Mouse (Mus musculus) midbrain, embryonic 16.5 days (tissue): Measurements from ENCODE around the gene Cdh19. TPM values are rescaled to one million over a fixed set of nuclear protein-coding genes. Genes with fewer than 3 reads are reported as not detected.

ENCODE experiments used
- ATAC-seq: fragments of 200-750 bp; cut with Nextera tagmentation; 2 replicates; pipeline ENCODE4 v1.8.0; 2017; ENCODE audit warnings: moderate TSS enrichment
- H3K27ac ChIP-seq: fragments of 300-500 bp; sonication (generic); 2 replicates; pipeline ENCODE4 v1.5.1; 2014; ENCODE audit warnings: mild to moderate bottlenecking, low read length, mixed read lengths
- H3K27me3 ChIP-seq: fragments of 300-500 bp; sonication (generic); 2 replicates; pipeline ENCODE4 v1.6.1; 2014; ENCODE audit warnings: low read depth, low read length, mixed read lengths; ENCODE audit not compliant: control insufficient read depth, insufficient read depth
- H3K36me3 ChIP-seq: fragments of 300-500 bp; sonication (generic); 2 replicates; pipeline ENCODE4 v1.6.1; 2014; ENCODE audit warnings: mild to moderate bottlenecking, low read length, moderate library complexity, mixed read lengths; ENCODE audit not compliant: control insufficient read depth, insufficient read depth
- H3K4me1 ChIP-seq: fragments of 300-500 bp; sonication (generic); 2 replicates; pipeline ENCODE4 v1.6.1; 2014; ENCODE audit warnings: mild to moderate bottlenecking, low read length, mixed read lengths; ENCODE audit not compliant: control insufficient read depth, insufficient read depth
- H3K4me2 ChIP-seq: fragments of 300-500 bp; sonication (generic); 2 replicates; pipeline ENCODE4 v1.6.1; 2014; ENCODE audit warnings: mild to moderate bottlenecking, low read length, mixed read lengths
- H3K4me3 ChIP-seq: fragments of 300-500 bp; sonication (generic); 2 replicates; pipeline ENCODE4 v1.5.1; 2014; ENCODE audit warnings: low read depth, mild to moderate bottlenecking, low read length, moderate library complexity, mixed read lengths
- H3K9ac ChIP-seq: fragments of 300-500 bp; sonication (generic); 2 replicates; pipeline ENCODE4 v1.6.1; 2014; ENCODE audit warnings: low read depth, low read length, mixed read lengths
- H3K9me3 ChIP-seq: fragments of 300-500 bp; sonication (generic); replicated peaks from 2 replicates; pipeline ENCODE4 v1.6.1; 2014; ENCODE audit warnings: mild to moderate bottlenecking, low read length, mixed read lengths; ENCODE audit not compliant: control insufficient read depth, poor library complexity, severe bottlenecking
- WGBS: fragments of 180-500 bp; shearing (Covaris S2); extraction: QIAGEN DNeasy Blood & Tissue Kit; methylation state at CpG from one replicate; pipeline ENCODE4 v1.1.7; 2014; 5-methylcytosine and 5-hydroxymethylcytosine counted together
- polyA plus RNA-seq: library from polyadenylated mRNA; unstranded; fragments of >200 nt; fragmentation: Nextera tagmentation; extraction: Ambion mirVana; gene quantifications from 2 replicates; pipeline ENCODE4 v1.2.1, GENCODE M21; 2015

Cdh19 gene
- polyA plus RNA-seq = 0.10 and 0.11 TPM in 2 replicates

DNA sequence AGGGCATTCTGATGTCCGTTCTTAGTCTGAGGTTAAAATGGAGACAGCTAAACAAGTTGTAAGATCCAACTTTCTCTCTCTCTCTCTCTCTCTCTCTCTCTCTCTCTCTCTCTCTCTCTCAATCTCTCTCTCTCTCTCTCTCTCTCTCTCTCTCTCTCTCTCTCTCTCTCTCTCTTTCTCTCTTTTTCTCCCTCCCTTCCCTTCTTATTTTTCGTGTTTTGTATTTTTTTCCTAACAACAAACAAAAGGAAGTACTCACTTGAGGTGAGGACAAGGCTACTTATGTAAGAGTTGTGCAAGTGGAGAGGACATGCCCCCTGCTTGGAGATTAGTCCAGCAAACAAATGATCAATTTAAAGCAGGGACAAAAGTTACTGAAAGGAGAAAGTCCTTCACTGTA is at the start of gene Cdh19:
TSS of gene Cdh19 (minus strand) at position 101 of the 400 bp plus-strand sequence.
- ATAC-seq = no peak
- no peak within 1 kb of the TSS for H3K9ac ChIP-seq
- no peak within 1 kb of the TSS for H3K4me2 ChIP-seq
- 20% methylated on average over 2 of the region's 2 CpGs for WGBS
- H3K27me3 ChIP-seq = no peaks in the 10 kb centered on the region
- H3K9me3 ChIP-seq = no peaks in the 10 kb centered on the region
- no peak within 1 kb of the TSS for H3K4me3 ChIP-seq
- H3K36me3 ChIP-seq = no peaks in the 10 kb centered on the region
- H3K4me1 ChIP-seq = no peaks in the 10 kb centered on the region
- H3K27ac ChIP-seq = no peak within 1 kb of the TSS

DNA sequence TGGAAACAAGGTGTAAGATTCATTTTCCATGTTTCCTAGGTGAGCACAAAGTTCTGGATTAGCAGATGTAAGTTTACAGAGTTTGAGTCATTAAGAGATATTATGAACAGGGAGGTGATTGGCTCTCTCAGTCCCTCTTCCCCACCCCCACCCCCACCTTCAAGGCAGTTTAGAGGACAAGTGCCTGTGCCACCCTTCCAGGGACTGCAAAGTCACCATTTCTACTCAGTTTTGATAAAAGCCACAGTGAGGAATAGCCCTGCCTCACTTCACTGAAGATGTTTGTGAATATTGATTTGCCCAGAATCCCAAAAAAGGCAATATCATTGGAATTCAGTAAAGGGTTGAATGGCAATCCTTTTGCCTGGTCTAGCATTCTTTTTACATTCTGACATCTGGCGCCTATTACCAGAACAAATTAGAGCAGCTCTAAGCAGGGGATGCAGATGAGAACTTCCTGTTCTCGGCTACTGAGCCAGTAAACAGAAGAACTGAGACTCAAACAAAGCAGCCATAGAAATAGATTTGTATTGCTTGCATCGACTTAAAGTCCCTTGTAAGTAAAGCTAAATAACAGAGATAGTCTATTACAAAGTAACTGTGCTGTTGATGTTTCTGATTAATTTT is 43.2 kb upstream of the Cdh19 start:
- 36% methylated on average over 3 of the region's 3 CpGs for WGBS
- Histone ChIP-seq H3K9me3 (no peaks in the 10 kb centered on the region), H3K4me1 (no peaks in the 10 kb centered on the region), H3K4me3 (no peak overlapping the region), H3K27ac (no peak overlapping the region), H3K4me2 (no peak overlapping the region), H3K36me3 (no peaks in the 10 kb centered on the region), H3K9ac (no peak overlapping the region), H3K27me3 (no peaks in the 10 kb centered on the region)
- no peak for ATAC-seq

DNA sequence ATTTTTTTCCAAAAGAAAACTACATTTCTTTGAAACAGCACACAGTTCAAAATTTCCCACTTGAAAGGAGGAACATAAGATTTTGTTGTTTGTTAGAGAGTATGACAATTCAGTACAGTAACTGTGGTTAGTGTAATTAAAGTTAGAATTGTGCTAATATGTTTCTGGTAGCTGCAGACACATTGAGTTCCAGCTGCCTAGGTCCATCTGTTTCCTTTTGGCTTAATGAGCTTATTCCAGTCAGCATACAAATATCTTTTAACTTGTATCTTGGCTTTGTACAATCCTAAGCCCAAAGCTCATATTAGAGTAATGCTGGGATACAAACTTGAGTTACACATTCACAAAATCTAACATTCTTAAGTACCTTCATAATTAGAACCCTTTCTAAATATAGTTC is 40.3 kb upstream of the Cdh19 start:
- Histone ChIP-seq H3K27ac (no peak overlapping the region), H3K9me3 (no peaks in the 10 kb centered on the region), H3K9ac (no peak overlapping the region), H3K27me3 (no peaks in the 10 kb centered on the region), H3K4me3 (no peak overlapping the region), H3K4me2 (no peak overlapping the region), H3K4me1 (no peaks in the 10 kb centered on the region), H3K36me3 (no peaks in the 10 kb centered on the region)
- no peak for ATAC-seq

DNA sequence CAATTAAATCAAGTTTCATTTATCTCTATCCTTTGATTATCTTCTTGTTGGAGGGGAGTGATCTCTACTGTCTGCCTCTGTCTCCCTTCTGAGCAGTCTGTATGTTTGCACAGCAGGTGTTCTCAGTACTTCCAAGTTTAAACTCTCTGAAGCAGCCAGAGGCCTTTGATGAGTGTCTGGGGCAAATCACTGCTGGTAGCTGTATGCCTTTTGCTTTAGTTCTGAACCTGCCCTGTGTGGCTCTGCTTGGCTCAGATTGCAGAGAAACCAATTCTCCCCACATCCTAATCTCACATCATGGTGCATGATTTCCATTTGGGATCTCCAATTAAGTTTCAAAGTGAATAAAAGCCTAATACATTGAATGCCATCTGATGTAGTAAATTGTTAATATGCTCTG is 12.4 kb upstream of the Cdh19 start:
- no peak overlapping the region for H3K27ac ChIP-seq
- H3K36me3 ChIP-seq = no peaks in the 10 kb centered on the region
- no peak overlapping the region for H3K4me2 ChIP-seq
- H3K9me3 ChIP-seq = no peaks in the 10 kb centered on the region
- H3K4me1 ChIP-seq = no peaks in the 10 kb centered on the region
- no peaks in the 10 kb centered on the region for H3K27me3 ChIP-seq
- no peak overlapping the region for H3K9ac ChIP-seq
- ATAC-seq = peak; percentile 68; the same call in 1 of the 2 replicates
- H3K4me3 ChIP-seq = no peak overlapping the region

DNA sequence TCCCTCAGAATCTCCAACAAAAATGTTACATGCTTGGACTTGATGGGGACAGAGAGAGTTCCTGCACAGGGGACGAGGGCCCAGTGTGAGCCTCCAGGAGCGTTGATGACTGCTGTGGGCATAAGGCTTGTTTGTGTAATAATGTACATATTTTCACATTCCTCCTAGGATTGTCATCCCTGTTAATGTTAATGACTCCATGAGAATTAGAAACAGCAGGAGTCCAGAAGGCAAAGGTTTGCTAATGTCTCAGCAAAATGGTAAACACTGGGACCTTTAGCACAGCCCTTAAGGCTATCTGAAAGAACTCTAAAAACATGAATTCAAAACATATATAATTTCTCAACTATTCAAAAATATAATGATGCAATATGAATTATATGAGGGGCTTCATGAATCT is 8.2 kb downstream of the Cdh19 start:
- no peak for ATAC-seq
- Histone ChIP-seq H3K27ac (no peak overlapping the region), H3K4me2 (no peak overlapping the region), H3K36me3 (no peaks in the 10 kb centered on the region), H3K9me3 (no peaks in the 10 kb centered on the region), H3K4me3 (no peak overlapping the region), H3K9ac (no peak overlapping the region), H3K4me1 (no peaks in the 10 kb centered on the region), H3K27me3 (no peaks in the 10 kb centered on the region)
- WGBS = 85% methylated on average over 2 of the region's 2 CpGs

DNA sequence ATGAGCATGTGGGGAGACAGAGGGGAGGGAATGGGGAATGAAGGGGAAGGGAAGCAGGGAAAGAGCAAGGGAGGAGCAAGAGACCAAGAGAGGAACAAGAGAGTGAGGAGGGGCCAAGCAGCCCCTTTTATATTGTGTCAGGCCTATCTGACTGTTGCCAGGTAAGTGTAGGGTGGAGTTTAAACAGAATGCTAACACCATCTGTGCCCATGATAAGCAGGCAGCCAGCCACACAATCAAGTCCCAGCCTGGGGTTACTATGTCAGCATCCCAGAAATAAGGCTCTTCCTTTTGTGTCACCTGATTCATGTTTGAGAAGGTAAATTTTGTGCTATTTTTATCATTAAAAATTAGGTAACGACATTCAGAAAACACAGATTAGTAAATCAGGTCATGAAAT is 67.6 kb downstream of the Cdh19 start:
- no peaks in the 10 kb centered on the region for H3K4me1 ChIP-seq
- no peak overlapping the region for H3K4me2 ChIP-seq
- H3K9ac ChIP-seq = no peak overlapping the region
- no peak overlapping the region for H3K4me3 ChIP-seq
- H3K9me3 ChIP-seq = no peaks in the 10 kb centered on the region
- H3K27me3 ChIP-seq = no peaks in the 10 kb centered on the region
- H3K36me3 ChIP-seq = no peaks in the 10 kb centered on the region
- no peak for ATAC-seq
- no peak overlapping the region for H3K27ac ChIP-seq
- WGBS = 93% methylated on average over 1 of the region's 1 CpGs

DNA sequence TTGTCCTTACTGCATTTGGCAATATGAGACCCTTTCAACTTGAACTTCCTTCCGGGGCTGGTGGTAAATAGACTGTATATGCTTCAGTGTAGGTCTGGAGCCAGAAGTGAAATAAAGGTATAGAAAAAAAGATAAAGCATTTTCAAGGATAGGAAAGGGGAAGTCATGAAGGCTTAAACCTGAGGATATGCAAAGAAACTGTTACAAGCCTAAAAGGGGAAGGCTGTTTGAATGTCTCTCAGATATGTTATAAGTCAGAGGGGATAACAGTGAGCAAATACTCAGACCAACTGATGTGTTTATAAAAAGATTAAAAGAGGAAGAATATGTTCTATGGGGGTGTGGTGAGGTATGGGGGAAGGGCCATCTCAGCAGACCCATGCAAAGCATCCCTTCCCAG is 68.2 kb downstream of the Cdh19 start:
- WGBS = 88% methylated on average over 1 of the region's 1 CpGs
- no peak overlapping the region for H3K4me3 ChIP-seq

DNA sequence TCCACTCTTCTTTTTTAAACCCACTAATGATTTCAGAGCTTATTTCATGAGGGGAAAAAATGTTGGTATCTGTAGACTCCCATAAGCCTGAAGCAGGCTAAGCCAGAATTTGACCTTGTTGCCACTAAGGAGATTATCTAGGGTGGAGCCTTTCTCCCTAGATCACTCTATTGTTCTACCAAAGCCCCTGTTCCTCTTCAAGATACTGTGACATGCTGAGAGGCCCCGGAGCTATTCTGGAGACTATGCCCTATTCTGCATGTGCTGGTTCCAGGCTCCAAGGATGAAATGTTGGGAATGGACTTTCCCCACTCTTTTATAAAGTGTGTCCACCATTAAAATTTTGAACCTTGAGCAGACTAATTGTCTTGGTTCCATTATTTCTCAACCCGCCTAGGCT is 73.1 kb downstream of the Cdh19 start:
- Histone ChIP-seq H3K9ac (no peak overlapping the region), H3K4me3 (no peak overlapping the region), H3K36me3 (no peaks in the 10 kb centered on the region), H3K27ac (no peak overlapping the region), H3K27me3 (no peaks in the 10 kb centered on the region), H3K4me1 (no peaks in the 10 kb centered on the region), H3K9me3 (no peaks in the 10 kb centered on the region), H3K4me2 (no peak overlapping the region)
- no peak for ATAC-seq
- 55% methylated on average over 2 of the region's 2 CpGs for WGBS

More for the DNA sequence above, 68.2 kb downstream of the Cdh19 start:
- Histone ChIP-seq H3K4me2 (no peak overlapping the region), H3K4me1 (no peaks in the 10 kb centered on the region), H3K9me3 (no peaks in the 10 kb centered on the region), H3K9ac (no peak overlapping the region), H3K27me3 (no peaks in the 10 kb centered on the region), H3K36me3 (no peaks in the 10 kb centered on the region), H3K27ac (no peak overlapping the region)
- no peak for ATAC-seq
